Mouse (Mus musculus): ENCODE data around the gene Lypd4.
"Not testable (repeated sequence)": the region's sequence is repeated elsewhere in the genome, so short reads cannot be mapped to it uniquely, and the experiment has no call there.

DNA sequence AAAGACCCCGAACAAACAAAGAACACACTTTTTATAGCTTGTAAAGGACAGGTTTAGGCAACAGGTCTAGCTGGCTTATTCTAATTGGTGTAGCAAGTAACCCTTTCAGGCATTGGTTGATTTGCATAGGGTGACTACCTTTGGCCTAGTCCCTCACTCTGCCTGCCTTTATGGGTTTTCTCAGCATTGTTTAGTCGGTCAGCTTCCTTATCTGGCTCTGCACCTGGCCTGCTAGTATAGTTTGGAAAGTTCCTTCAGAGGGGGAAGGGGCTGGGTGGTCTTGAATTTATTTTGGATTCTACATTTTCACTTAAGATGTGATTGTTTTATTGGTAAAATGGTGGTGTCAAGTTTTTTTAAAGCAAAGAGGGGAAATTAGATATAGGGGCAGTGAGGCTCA, 23.2 kb downstream of the Lypd4 start:
- not testable (repeated sequence) for TF ChIP-seq CTCF, EP300 (IDR thresholded peaks at IDR 0.05)

All from lung, postnatal 0 days (tissue).